Mouse (Mus musculus): ENCODE results near the gene Slco3a1. TPM values are rescaled to one million over a fixed set of nuclear protein-coding genes. Genes with fewer than 3 reads are reported as not detected.

The Slco3a1 gene
- polyA plus RNA-seq, 1 experiment = 44.9 TPM

DNA sequence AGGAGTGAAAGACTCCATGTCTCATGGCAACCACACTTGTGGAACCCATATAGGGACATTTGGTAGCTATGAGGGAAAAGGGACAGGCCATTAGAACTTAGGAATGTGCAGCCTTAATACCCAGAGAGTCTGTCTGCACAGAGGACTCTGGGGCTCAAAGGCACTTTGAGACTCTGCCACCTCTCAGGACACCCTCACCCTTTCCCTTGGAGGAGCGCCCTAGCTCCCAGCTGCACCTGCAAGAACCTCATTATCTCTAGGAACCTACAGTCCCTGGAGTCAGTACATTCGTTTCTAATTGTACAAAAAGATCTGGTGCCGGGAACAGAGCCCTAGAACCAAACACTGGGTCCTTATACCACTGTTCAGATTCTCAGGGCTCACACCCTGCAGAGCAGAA, 66.4 kb downstream of the Slco3a1 start:
- TF ChIP-seq CTCF (conservative IDR thresholded peaks at IDR 0.05; ENCODE audit: insufficient read depth, insufficient read length, low read depth, low read length) = no peak
- TF ChIP-seq POLR2A (IDR thresholded peaks at IDR 0.05; ENCODE audit: low read depth, low read length) = no peak
- H3K4me3 ChIP-seq (ENCODE audit: insufficient read depth, low read depth, low read length) = no peak overlapping the region
- WGBS = 80% methylated on average over 3 of the region's 3 CpGs

DNA sequence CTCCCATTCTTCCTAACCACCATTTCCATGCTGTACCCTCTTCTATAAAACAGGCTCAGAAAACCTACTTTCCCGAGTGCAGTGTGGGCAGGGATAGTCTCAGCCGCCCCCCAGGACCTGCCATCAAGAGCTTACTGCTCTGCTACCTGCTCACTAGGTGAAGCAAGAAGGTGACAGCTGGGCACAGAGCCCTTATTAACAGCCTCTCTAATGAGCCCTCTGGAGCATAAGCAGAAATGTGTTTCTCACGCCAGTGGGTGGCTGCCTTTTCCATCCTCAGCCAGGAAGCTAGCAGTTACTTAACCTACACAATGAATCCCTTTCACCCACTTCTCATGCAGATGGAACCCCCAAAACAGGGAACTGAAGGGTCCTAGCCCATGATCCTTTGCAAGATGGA, 66.9 kb downstream of the Slco3a1 start:
- H3K27me3 ChIP-seq (replicated peaks; ENCODE audit: control insufficient read depth, insufficient read depth, low read length) = no peaks in the 10 kb centered on the region
- no peaks in the 10 kb centered on the region for H3K36me3 ChIP-seq (ENCODE audit: control insufficient read depth, insufficient read depth, low read length)
- H3K27ac ChIP-seq (ENCODE audit: insufficient read depth, low read depth, low read length) = no peak overlapping the region
- no peak for TF ChIP-seq POLR2A (IDR thresholded peaks at IDR 0.05; ENCODE audit: low read depth, low read length)
- TF ChIP-seq CTCF (conservative IDR thresholded peaks at IDR 0.05; ENCODE audit: insufficient read depth, insufficient read length, low read depth, low read length) = no peak
- peaks cover 14% of the 10 kb centered on the region; the same call in 1 of the 2 replicates for H3K4me1 ChIP-seq (ENCODE audit: control insufficient read depth, insufficient read depth, low read length)
- no peak for DNase-seq
- WGBS = 64% methylated on average over 3 of the region's 3 CpGs
- H3K4me3 ChIP-seq (ENCODE audit: insufficient read depth, low read depth, low read length) = no peak overlapping the region

More for the DNA sequence above, 66.4 kb downstream of the Slco3a1 start:
- Histone ChIP-seq H3K36me3 (ENCODE audit: control insufficient read depth, insufficient read depth, low read length) (no peaks in the 10 kb centered on the region), H3K27ac (ENCODE audit: insufficient read depth, low read depth, low read length) (no peak overlapping the region), H3K4me1 (ENCODE audit: control insufficient read depth, insufficient read depth, low read length) (peaks cover 14% of the 10 kb centered on the region; the same call in 1 of the 2 replicates), H3K27me3 (replicated peaks; ENCODE audit: control insufficient read depth, insufficient read depth, low read length) (no peaks in the 10 kb centered on the region)
- no peak for DNase-seq

DNA sequence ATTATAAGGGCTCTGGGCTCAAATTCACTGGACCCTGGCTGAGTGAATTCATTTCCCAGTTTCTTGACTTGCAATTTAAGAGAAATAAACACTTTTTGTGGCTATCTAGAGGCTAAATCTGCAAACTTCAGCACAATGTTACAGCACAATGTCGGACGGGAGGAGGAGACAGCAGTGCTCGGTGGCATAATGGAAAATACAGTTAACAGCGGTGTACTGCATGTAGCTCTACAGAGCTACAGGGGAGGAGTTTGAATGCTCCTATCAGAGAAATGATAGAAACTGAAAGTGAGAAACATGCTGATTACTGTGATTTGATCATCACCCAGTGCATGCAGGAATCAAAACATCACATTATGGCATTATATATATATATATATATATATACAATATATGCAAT, 68.5 kb downstream of the Slco3a1 start:
- no peak for DNase-seq
- peaks cover 10% of the 10 kb centered on the region; the same call in 1 of the 2 replicates for H3K4me1 ChIP-seq (ENCODE audit: control insufficient read depth, insufficient read depth, low read length)
- no peak for TF ChIP-seq CTCF (conservative IDR thresholded peaks at IDR 0.05; ENCODE audit: insufficient read depth, insufficient read length, low read depth, low read length)
- TF ChIP-seq POLR2A (IDR thresholded peaks at IDR 0.05; ENCODE audit: low read depth, low read length) = no peak
- H3K27me3 ChIP-seq (replicated peaks; ENCODE audit: control insufficient read depth, insufficient read depth, low read length) = no peaks in the 10 kb centered on the region
- H3K27ac ChIP-seq (ENCODE audit: insufficient read depth, low read depth, low read length) = no peak overlapping the region
- WGBS = 85% methylated on average over 4 of the region's 4 CpGs
- no peaks in the 10 kb centered on the region for H3K36me3 ChIP-seq (ENCODE audit: control insufficient read depth, insufficient read depth, low read length)
- H3K4me3 ChIP-seq (ENCODE audit: insufficient read depth, low read depth, low read length) = no peak overlapping the region

DNA sequence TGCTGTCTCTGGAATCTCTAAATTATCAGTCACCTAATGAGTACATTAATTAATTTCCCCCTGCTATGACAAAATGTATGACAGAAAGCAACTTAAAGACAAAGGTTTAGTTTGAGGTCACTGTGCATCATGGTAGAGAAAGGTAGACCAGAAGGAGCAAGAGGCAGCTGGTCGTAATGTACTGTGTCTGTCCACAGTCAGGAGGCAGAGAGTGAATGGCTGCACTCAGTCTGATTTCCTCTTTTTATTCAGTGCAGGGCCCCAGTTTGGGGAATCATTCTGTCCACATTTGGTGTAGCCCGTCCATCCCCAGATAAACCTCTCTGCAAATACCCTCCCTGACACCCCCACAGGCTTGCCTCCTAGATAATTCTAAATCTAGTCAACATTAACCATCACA, 68.9 kb downstream of the Slco3a1 start:
- no peak for DNase-seq
- WGBS = 98% methylated on average over 2 of the region's 2 CpGs
- TF ChIP-seq POLR2A (IDR thresholded peaks at IDR 0.05; ENCODE audit: low read depth, low read length) (no peak), CTCF (conservative IDR thresholded peaks at IDR 0.05; ENCODE audit: insufficient read depth, insufficient read length, low read depth, low read length) (no peak)

DNA sequence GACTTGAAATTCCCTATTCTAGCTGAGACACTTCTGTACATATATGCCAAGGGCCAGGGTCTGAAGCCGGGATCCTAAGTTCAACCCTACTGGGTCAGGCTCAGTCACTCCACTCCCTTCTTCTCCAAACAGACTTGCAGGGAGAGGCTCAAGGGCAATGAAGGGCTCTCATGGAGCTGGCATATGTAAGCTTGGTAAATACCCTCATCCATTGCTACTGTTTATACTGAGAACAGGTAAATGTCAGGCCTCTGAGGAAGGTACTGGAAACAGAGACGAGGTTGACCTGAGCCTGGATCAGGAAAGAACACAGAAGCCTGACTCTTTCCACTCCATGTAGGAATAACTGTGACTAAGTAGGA, 70.6 kb downstream of the Slco3a1 start:
- Histone ChIP-seq H3K27ac (ENCODE audit: insufficient read depth, low read depth, low read length) (no peak overlapping the region), H3K27me3 (replicated peaks; ENCODE audit: control insufficient read depth, insufficient read depth, low read length) (no peaks in the 10 kb centered on the region), H3K36me3 (ENCODE audit: control insufficient read depth, insufficient read depth, low read length) (no peaks in the 10 kb centered on the region), H3K4me3 (ENCODE audit: insufficient read depth, low read depth, low read length) (no peak overlapping the region), H3K4me1 (ENCODE audit: control insufficient read depth, insufficient read depth, low read length) (peaks cover 3% of the 10 kb centered on the region; the same call in 1 of the 2 replicates)
- TF ChIP-seq CTCF (conservative IDR thresholded peaks at IDR 0.05; ENCODE audit: insufficient read depth, insufficient read length, low read depth, low read length) (no peak), POLR2A (IDR thresholded peaks at IDR 0.05; ENCODE audit: low read depth, low read length) (no peak)
- no peak for DNase-seq
- WGBS = 80% methylated on average over 2 of the region's 2 CpGs

More for the DNA sequence above, 68.9 kb downstream of the Slco3a1 start:
- Histone ChIP-seq H3K27me3 (replicated peaks; ENCODE audit: control insufficient read depth, insufficient read depth, low read length) (no peaks in the 10 kb centered on the region), H3K27ac (ENCODE audit: insufficient read depth, low read depth, low read length) (no peak overlapping the region), H3K36me3 (ENCODE audit: control insufficient read depth, insufficient read depth, low read length) (no peaks in the 10 kb centered on the region), H3K4me3 (ENCODE audit: insufficient read depth, low read depth, low read length) (no peak overlapping the region), H3K4me1 (ENCODE audit: control insufficient read depth, insufficient read depth, low read length) (peaks cover 9% of the 10 kb centered on the region; the same call in 1 of the 2 replicates)

DNA sequence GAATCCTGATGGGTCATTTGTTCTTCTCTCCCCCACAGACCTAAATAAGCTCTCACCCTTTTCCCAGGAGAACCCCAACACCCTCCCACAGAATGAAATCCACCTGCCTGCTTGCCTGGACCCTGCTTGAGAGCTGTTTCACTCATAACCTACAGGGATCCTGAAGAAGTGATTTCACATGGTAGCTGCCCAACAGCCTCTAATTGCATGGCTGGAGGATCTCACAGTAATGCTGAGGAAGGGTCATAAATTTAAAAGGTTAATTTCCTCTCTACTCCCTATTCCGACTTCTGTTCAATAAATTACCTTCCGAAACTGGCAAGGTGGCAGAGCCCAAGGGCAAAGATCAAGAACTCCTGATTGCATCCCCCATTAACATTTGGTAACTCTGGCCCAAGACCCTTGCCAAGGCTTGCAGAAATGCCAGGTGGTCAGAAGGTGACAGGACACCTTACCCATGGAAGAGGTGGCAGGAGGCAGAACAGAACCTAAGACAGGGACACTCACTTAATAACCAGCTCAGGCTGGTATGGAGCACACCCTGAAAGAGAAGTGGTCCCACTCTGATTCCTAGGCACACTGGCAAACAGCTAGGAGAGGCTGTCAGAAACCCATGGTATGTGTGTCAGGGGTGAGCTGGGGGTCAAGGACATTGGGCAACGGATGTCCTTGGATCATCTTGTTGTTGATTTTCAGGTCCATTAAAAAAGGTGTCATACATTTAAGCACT, 71.1 kb downstream of the Slco3a1 start:
- Histone ChIP-seq H3K4me1 (ENCODE audit: control insufficient read depth, insufficient read depth, low read length) (peaks cover 3% of the 10 kb centered on the region; the same call in 1 of the 2 replicates), H3K4me3 (ENCODE audit: insufficient read depth, low read depth, low read length) (no peak overlapping the region), H3K27ac (ENCODE audit: insufficient read depth, low read depth, low read length) (no peak overlapping the region), H3K27me3 (replicated peaks; ENCODE audit: control insufficient read depth, insufficient read depth, low read length) (no peaks in the 10 kb centered on the region), H3K36me3 (ENCODE audit: control insufficient read depth, insufficient read depth, low read length) (no peaks in the 10 kb centered on the region)
- no peak for TF ChIP-seq POLR2A (IDR thresholded peaks at IDR 0.05; ENCODE audit: low read depth, low read length)
- no peak for TF ChIP-seq CTCF (conservative IDR thresholded peaks at IDR 0.05; ENCODE audit: insufficient read depth, insufficient read length, low read depth, low read length)
- WGBS = 45% methylated on average over 3 of the region's 3 CpGs
- no peak for DNase-seq

DNA sequence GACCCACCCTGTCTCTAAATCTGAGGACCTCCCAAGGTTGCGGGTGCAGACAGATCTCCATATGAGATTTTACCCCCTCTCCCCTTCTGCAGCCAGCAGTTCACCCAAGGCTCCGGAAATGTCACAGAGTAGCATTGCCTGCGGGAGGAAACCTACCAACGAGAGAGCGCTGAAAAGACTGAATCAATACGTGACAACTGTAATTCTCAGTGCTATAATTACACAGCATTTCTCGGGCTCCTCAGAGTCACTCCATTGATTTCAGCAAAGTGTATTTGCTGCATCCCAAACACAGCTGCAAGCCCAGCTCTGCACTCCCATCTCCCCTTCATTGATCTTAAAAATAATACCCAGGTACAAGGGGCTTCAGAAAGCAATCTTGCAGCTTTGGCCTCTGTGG, 82.8 kb downstream of the Slco3a1 start:
- DNase-seq = no peak
- no peak overlapping the region for H3K27ac ChIP-seq (ENCODE audit: insufficient read depth, low read depth, low read length)
- TF ChIP-seq CTCF (conservative IDR thresholded peaks at IDR 0.05; ENCODE audit: insufficient read depth, insufficient read length, low read depth, low read length) = no peak
- no peak for TF ChIP-seq POLR2A (IDR thresholded peaks at IDR 0.05; ENCODE audit: low read depth, low read length)
- H3K4me3 ChIP-seq (ENCODE audit: insufficient read depth, low read depth, low read length) = no peak overlapping the region
- WGBS = 81% methylated on average over 7 of the region's 7 CpGs
- H3K4me1 ChIP-seq (ENCODE audit: control insufficient read depth, insufficient read depth, low read length) = peaks cover 19% of the 10 kb centered on the region
- no peaks in the 10 kb centered on the region for H3K27me3 ChIP-seq (replicated peaks; ENCODE audit: control insufficient read depth, insufficient read depth, low read length)
- no peaks in the 10 kb centered on the region; the same call in 1 of the 2 replicates for H3K36me3 ChIP-seq (ENCODE audit: control insufficient read depth, insufficient read depth, low read length)
